Mouse (Mus musculus) frontal cortex, postnatal 10 days (tissue): ENCODE data around the gene Bspry.

Experiments used
- DNase-seq, 2 experiments: peaks; one replicate each; pipeline ENCODE4 v3.0.0; 2022; ENCODE audit warnings: low spot score in 2 of 2, mixed read lengths in 1 of 2

The Bspry gene

DNA sequence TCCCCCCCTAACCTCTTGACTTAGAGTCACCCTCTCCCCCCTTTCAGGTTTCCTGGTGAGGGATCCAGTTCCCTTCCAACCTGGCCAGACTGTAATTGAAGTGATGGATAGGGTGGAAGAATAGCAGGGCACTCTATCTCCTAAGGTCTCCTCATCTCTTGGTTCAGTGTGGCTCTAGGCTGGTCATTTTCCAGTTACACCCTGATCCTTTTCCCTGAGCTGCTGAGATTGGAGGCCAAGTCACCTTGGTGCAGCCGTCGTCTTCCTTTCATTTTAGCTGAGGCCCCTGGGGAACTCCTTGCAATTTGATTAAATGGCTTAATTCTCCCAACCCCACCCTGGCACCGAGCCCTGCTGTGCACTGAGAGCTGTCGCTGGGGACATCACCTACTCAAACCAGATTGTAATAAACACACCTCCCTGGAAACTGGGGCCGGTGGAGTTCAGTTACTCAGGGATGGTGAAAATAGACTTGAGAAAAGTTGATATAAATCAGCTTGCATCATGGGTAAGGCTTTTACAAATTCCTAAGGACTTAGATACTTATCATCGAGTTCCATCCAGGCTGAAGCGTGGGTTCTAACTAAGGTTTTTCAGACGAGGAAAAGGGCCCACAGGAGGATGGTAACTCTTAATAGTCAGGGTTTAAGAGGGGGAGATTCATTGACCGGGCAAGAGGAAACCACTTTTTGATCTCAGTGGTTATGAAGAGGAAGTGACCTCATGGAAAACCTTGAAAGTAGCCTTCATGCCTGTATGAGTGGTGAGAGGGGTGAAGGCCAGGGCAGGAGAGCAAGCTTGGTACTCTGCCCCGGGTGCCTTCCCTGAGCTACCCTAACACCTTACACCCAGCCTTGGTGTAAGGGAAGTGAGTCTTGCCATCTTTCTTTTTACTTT, 1.1 kb downstream of the Bspry start:
- DNase-seq, result no peak

DNA sequence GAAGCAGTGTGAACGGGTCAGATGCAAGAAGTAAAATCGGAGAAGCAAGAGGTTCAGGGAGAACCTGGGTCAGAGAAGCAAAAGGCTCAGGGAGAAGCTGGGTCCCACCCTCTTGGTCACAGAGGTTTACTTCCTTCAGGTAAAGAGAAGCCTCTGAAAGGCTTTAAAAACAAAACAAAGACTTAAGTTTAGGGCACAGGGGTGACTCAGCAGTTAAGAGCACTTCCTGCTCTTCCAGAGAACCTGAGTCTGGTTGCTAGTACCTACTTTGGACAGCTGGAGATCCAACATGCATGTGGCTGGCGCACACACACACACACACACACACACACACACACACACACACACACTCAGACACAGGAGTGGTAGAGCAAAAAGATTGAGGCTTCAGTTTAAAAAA, 5.1 kb downstream of the Bspry start:
- no peak for DNase-seq

DNA sequence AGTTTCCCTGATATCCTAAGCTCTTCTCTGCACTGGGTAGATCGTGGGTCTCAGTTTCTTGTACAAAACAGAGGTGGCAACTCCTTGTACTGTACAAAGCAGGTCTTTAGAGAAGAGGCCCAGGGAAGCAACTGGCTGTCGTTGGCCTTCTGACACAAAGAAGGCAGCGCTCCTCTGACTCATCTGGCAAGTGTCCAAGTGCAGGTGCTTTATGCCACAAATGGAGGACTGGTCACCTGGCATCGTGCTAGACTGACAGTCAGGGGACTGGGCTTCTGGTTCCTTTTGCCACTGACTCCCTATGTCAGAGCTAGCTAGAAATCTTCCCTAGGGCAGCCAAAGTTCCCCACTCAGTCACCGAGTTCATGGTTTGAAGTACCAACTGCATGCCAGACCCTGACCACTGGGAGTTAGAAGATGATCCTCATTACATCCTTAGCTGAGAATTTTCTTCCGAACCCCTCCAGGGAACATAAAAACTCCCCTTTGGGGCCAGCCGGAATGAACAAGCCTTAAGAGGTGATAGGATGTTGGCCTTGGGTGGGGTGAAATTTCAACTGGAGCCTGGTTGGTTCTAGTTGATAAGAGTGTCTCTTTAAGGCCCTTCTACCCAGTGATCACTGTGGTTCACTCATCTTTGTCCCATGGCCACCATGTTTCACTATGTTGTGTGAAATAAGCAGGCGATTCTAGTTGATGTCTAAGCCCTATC, 5.8 kb downstream of the Bspry start:
- no peak for DNase-seq

DNA sequence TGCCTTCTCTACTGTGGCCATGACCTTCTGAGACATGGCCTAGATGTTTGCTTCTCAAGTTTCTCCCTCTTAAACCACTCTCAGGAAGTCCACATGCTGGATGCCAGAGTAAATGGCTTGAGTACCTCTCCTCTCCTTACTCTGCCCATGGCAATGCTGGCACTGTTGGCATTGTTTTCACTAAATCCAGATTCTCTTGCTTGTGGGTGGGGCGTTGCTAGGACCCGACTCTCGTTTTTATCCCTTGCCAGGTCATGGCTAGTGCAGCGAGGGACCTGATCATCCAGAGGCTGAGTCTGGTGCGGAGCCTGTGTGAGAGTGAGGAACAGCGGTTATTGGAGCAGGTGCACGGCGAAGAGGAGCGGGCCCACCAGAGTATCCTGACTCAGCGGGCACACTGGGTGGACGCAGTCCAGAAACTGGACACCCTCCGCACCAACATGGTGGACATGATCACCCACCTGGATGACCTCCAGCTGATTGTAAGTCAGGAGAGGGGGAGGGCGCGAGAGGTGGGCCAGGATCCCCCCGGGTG, 6.4 kb downstream of the Bspry start:
- no peak for DNase-seq

DNA sequence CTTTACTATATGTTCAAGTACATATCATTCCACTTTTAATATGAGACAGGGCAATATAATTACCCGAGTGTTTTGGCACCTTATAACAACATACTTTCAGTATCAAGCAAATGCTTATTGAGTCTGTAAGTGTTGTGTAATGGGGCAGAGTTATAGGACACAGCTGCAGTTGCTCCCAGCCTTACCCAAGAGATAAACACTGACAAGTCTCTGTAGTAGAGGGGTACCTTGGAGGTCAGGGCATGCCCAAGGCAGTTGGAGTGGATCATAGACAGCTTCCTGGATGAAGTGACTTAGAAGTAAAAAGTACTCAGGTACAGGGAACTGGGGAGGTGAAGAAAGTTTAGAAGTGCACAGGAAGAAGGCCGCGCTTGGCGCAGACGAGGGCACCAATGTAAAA, 7.3 kb downstream of the Bspry start:
- DNase-seq, result no peak

DNA sequence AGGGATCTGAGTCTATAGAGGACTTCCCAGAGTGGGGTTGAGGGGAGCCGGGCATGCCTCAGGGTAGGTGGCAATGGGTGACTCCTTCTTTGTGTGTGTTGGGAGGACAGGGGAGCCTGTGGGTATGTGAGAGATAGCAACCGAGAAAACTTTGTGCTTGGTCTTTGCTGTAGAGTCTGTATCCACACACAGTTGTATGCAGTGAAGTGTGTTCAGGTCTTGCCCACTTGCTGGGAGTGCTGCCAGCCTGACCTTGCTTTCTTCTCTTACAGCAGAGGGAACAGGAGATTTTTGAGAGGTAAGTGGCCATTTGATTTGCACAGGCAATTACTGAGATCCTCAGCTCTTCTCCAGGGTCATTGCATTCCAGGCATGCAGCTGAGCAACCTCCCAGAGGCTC, 8.1 kb downstream of the Bspry start:
- no peak for DNase-seq

DNA sequence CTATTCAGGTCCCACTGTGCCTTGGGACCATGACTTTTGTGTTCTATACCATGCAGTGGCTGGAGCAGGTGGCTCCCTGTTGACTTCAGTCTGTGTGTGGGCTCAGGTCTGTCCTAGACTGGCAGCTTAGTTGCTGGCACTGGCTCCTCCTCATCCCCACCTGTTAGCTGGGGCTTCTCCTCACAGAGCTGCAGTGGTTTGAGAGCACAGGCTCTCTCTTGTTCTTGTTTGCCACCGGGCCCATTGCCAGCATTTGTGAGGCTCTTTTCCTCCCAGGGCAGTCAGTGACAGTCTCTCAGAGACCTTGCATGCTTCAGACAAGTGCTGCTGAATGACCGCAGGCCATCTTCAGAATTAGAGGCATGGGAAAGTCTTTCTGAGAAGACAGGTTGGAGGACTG, 12.8 kb downstream of the Bspry start:
- DNase-seq, result peak in 1 of 2 experiments; percentile 36

DNA sequence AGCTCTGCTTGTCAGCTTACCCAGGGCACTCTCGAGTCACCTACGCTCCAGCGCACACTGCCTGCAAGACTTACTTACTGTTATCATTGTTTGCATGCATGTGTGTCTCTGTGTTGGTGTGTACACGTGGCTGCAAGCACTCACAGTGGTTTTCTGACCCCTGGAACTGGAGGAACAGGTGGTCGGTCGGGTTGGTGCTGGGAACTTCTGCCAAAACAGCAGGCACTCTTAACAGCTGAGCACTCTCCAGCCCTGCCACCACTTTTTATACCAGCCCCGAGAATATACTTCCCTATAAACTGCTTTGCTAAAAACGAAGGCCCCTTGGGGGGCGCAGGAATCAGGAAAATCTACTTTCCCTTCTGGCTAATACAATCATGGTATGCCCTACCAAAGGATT, 14.4 kb downstream of the Bspry start:
- DNase-seq, result no peak

DNA sequence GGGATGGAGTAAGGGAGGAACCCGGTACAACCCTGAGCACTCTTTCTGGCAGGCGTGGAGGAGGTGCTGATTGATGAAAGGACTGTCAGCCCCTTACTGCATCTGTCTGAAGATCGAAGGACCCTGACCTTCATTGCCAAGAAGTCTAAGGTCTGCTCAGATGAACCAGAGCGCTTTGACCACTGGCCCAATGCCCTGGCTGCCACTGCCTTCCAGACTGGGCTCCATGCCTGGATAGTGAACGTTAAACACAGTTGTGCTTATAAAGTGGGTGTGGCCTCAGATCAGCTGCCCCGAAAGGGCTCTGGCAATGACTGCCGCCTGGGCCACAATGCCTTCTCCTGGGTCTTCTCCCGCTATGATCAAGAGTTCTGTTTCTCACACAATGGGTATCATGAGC, 16.1 kb downstream of the Bspry start:
- no peak for DNase-seq

DNA sequence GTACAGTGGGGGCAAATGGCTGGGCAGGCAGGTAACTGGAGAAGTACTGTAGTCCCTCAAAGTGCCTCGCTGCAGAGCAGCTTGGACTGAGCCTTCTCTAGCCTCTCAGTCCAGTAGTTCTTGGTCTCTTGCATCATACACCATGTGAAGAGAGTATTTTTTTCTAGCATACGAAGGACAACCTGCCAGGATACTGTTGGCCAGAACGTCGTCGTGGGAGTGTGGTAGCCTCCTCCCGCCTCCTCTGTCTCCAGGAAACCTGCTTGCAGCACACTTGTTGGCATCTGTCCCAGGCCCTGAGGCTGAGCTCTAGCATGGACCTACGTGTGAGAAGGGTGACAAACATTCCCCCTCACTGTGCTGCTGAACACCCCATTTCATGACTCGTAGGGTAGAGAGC, 17.0 kb downstream of the Bspry start:
- DNase-seq, result no peak

DNA sequence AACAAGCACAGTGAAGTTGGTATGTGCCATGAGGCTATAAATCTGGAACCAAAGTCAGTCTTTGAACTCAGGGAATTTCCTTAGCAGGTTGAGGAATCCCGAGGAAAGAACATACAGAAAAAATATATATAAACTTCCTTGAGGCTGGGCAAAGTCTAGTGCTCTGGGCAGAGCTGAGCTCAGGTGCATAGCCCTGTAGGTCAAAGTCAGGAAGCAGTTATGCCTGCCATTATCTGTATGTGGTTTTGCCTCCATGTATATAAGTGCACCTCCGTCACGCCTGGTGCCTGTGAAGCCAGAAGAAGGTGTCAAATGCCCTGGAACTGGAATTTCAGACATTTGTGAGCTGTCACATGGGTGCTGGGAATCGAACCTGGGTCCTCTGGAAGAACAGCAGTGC, 20.9 kb downstream of the Bspry start:
- DNase-seq, result no peak

DNA sequence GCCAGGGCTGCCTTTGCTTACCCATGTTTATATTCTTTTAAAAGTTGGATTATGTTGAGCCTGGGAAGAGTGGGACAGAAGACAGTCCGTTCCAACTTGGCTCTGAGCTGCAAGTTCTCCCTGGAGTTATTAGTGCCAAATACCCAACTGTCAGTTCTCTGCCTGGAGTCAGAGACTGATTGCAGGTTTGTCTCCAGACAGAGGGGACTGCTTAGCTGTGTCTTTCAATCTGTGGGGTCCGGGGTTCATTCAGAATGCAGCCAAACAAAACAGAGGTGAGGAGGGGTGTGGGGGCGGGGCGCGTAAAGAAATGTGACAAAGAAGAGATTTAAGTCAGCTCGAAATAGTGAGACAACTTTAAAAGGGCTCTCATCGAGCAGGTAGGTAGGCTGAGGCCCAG, 21.7 kb downstream of the Bspry start:
- DNase-seq, result no peak

DNA sequence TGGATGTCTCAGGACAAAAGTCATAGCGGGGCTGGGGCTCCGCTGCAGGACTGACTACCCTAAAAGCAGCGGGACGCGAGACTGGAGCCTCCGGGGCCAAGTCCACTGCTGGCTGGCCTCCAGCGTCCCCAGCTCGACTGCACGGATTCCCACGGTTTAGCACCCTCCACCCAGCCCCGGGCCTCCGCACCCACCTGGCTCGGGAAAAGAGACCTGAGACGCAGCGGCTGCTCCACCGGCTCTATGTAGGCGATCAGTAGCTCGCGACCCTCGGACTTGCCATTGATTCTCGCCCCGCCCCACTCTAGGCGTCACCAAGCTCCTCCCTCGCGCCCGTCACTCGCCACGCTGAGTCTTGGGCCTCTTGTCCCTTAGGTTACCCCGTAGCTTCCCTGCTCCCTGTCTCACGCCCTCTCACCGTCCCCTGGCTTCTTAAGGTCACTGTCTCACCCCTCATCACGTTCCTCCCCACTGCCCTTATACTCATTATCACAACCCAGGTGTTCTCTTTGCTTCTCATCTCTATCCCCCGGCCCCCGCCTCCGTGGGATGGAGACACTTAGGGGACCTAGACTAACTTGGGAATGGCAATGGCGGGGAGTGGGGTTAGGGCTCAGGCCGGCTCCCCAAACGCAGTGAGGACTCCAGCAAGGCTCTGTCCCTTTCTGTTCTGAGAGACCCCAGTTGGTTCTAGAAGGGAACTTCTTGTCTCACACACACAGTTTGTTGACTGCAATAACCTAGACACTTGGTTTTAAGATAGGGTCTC, 22.3 kb downstream of the Bspry start:
- DNase-seq, result peak; percentile 81 to 89

DNA sequence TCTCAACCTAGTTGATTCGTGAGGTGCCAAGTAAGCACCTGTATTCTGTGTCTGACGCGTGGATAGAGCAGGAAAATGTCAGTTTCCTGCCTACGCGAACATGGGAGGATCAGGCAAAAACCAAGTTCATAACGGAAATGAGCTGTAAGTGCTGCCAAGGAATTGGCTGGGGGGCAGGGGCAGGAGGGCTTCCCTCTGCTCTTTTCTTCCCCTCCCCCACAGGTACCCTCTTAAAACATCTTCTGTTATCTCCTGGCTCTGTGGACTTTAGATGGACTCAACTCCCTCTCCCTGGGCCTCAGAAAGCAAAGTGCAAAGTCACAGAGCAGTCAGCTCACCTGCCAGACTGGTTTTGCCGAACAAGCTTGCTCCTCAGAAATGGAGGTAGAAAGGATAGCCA, 23.1 kb downstream of the Bspry start:
- DNase-seq, result no peak

DNA sequence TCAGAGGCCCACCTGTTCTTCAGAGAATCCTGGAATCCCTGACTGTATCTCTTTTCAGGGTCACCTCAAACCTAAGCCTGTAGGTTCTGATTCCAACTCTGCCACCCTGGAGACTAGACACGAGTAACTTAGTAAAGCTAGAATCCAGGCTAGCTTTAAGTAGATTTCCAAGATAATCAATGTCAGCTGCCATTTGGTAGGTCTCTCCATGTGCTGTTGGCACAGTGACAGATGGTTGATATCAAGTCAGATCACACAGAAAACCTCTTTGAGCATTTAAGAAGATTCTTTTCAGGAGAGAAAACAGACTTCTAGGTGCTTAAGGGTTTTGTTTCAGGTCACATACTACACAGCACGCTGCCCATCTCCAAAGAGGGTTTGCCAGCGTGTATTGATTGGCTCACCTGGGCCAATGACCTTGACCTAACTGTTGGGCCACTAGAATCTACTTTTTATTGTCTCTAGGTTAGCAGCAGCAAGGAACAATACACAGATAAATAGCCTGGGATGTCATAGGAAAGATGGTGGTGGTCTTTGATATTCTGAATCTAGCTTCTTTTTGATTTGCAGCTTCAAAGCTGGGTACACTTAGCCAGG, 23.6 kb downstream of the Bspry start, which contains the start of gene Hdhd3:
Gene Hdhd3, minus strand, starts transcription at position 94 of the 597 bp plus-strand sequence.
- DNase-seq, result no peak

DNA sequence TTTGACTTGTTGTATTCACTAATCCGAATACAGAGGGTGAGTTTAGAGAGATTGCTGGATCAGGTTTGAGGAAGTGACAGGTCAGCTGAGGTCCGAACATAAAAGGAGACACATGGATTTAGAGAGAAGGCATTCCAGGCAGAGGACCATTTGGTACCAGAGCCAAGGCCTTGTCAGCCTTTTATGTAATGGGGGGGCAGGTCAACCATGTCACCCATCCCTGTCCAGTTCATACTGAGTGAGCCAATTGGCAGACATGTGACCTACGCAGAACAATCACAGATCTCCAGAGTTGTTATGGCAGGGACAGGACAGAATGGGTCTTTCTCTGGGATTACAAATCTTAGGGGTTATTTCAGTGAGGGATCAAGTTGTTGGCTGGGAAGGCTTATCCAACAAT, 26.1 kb downstream of the Bspry start:
- DNase-seq, result no peak

DNA sequence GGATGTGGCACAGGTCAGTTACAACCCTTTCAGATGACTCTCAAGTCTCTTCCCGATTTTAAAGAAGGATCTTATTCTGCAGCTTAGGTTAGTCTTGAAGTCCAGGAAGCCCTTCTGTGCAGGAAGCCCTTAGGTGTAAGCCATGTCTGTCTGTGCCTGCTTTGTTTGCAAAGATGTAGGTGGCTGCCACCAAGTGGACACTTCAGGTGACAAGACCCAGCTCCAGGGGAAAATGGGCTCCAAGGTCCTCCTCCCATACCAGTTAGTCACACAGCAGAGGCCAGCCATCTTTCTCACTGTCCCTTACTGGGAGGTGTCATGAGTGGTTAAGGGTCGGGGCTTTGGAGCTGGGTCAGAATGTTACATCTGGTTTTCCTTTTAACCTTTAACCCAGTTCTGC, 26.9 kb downstream of the Bspry start:
- no peak for DNase-seq

DNA sequence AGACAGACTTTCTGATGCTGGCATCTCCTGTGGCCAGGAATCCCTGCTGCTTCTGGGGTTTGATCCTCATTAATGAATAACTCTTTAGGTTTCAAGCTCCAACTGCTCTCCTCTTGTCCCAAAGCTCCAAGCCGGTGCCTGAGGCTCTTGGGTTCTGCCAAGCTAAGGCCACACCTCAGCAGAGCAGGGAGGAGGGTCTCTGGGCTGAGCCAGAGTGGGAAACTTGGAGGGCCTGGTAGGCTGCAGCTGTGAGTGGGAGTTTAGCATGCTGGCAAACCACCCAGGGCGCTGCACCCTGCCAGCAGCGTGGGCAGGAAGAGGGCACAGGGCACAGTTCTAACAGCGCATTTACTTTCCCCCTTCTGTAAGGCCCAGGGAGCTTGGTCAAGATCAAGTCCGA, 29.0 kb downstream of the Bspry start:
- DNase-seq, result no peak

DNA sequence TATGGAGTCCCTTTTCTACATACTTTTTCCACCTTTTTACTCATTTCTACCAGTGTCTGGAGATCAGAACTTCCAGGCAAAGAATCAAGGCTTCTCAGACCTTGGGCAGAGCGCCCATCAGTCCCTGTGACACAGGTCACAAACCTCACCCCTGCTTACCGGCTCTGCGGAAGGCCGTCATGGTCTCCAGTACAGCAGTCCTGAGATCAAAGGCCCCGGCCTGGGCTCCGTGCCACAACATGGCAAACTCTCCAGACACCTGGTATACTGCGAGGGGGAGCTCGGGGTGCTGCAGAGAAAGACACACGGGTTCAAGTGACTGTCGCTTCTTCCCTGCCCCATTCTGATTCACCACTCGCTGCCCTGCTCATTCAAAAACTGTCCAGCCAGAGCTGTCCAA, 30.1 kb downstream of the Bspry start:
- DNase-seq, result no peak

DNA sequence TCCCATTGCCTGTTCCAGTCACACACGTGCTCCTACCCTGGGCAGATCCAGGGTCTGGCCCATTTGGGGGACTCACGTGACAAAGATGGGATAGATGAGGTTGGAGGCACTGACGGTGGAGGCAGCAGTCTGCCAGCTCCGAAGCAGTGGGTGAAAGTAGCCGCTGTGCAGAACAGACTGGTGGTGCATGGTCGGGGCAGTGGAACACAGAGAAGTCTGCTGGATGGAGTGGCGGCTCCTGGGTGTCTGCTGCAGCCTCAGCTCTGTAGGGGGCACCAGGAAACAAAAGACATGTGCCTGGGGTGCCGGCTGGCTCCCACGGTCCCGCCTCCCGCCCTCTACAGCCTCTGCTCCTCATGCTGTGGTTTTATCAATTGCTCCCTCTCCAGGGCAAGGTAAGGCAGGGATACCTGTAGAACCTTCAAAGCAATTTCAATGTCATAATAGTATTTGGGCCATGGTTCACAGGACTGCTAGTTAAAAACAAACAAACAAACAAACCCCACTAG, 34.2 kb downstream of the Bspry start:
- DNase-seq, result no peak

DNA sequence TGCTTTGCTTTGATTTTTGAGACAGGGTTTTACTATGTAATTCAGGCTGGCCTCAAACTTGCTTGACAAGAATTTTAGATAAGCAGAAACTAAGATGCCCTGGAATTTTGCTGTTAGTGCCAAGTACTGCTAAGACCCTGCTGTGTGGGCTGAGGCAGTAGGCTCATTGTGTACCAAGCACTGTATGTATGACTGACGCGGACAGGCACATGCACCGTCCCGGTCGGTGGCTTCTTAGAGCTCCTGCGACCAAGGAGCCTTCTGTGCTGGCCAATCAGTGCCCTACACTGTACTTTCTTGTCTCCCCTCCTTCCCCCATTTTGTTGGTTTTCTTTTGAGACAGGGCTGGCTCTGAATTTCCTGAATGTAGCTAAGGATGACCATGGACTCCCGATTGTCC, 35.1 kb downstream of the Bspry start:
- DNase-seq, result no peak

DNA sequence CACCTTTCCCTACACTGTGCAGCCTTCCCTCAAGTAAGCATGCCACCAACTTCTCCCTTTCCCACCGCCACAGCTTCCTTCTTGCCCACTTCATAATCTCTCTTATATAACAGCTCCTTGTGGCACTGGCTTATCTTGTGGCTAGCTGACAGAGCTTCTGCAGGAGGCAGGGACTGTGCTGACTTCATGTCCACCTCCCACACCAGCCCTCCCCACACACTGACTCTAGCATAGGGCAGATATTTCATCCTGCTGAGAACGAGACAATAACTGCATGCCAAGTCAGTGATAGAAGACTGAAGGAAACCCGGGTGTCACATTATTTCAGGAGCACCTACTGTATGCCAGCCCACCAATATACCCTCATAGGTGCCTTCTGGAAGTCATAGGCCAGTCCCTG, 35.6 kb downstream of the Bspry start:
- no peak for DNase-seq
